Mouse (Mus musculus) brain, embryonic 14.5 days (tissue): Measurements from ENCODE around the gene Olfr366. TPM values are rescaled to one million over a fixed set of nuclear protein-coding genes. Genes with fewer than 3 reads are reported as not detected.
"Not testable (repeated sequence)": the region's sequence is repeated elsewhere in the genome, so short reads cannot be mapped to it uniquely, and the experiment has no call there.

Experiments used
- DNase-seq: peaks from one replicate; pipeline ENCODE4 v3.0.0-alpha.2; 2011; ENCODE audit warnings: low read depth
- CTCF ChIP-seq: fragments of 200-500 bp; IDR thresholded peaks from 2 replicates; pipeline ENCODE4 v1.5.1; 2012; ENCODE audit warnings: inconsistent platforms, mild to moderate bottlenecking, moderate library complexity, borderline replicate concordance; ENCODE audit not compliant: insufficient read depth, insufficient read length; ENCODE audit errors: extremely low read depth
- POLR2A ChIP-seq: fragments of 200-500 bp; IDR thresholded peaks from 2 replicates; pipeline ENCODE4 v1.6.1; 2012; ENCODE audit warnings: mild to moderate bottlenecking, inconsistent platforms, borderline replicate concordance; ENCODE audit not compliant: poor library complexity, insufficient read depth, insufficient read length, severe bottlenecking; ENCODE audit errors: extremely low read depth
- polyA plus RNA-seq: library from polyadenylated mRNA; depleted of rRNA; stranded (reverse); fragments of >200 nt; gene quantifications from 2 replicates; pipeline ENCODE4 v1.2.3, GENCODE M21; 2012; rRNA removed

Olfr366 gene
- polyA plus RNA-seq: not detected in 2 replicates

DNA sequence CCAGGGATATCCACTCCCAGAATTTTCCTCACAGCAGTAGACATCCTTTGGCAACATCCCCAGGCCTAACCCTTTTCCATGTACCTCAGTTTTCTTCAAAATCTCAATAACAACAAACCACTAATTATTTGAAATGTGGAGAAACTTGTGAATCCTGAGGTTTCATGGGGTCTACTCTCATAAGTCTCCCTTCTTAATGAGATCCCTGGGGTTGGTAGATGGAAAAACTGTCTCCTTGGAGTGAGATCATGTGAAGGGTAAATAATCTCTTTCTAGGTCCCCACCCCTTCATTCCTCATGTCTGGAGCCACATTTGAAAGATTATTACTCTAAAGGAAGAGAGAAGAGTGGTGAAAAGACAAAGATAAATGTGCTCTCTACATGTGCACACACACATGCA lies at the start of gene Olfr366:
TSS of gene Olfr366 (plus strand) at position 301 of the 400 bp plus-strand sequence.
- TF ChIP-seq POLR2A: no peak
- no peak for TF ChIP-seq CTCF
- no peak for DNase-seq

GRCm38 (mm10) chr2:37187898-37188297 lies 23.5 kb upstream of the Olfr366 start, which contains the start of gene Olfr365:
Olfr365 (plus strand) TSS chr2:37188198.
- TF ChIP-seq CTCF: no peak
- no peak for TF ChIP-seq POLR2A
- no peak for DNase-seq

DNA sequence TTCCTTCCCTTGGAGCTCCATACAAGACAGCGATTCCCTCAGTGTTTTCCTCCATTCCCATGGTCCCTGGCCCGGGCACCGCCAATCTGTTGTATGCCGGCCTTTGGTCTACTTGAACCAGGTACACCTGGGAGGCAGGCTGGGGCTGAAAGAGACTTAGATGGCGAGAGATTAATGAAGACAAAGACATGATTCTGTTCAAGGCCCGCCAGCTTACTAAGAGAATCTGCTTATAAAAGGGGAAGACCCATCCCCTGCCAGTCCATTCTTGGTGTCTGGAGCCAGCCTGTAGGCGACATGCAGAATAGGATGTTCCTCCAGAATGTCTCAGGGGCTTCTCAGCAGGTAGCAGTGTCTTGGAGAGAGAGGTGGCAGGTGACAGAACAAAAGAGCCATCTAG lies 50.4 kb downstream of the Olfr366 start:
- not testable (repeated sequence) for DNase-seq

Other genes starting within 250 kb of the Olfr366 start
- gene Olfr357, start 217.7 kb upstream of the Olfr366 start, polyA plus RNA-seq: not detected in 2 replicates
- not detected in 2 replicates for gene Olfr358, start 202.2 kb upstream of the Olfr366 start, polyA plus RNA-seq
- gene Olfr360, start 145.8 kb upstream of the Olfr366 start, polyA plus RNA-seq: not detected in 2 replicates
- gene Olfr361, start 122.3 kb upstream of the Olfr366 start, polyA plus RNA-seq: not detected in 2 replicates
- gene Olfr362, start 93.7 kb upstream of the Olfr366 start, polyA plus RNA-seq: not detected in 2 replicates
- not detected in 2 replicates for gene Olfr364-ps1, start 72.3 kb upstream of the Olfr366 start, polyA plus RNA-seq
- gene Olfr365, start 23.4 kb upstream of the Olfr366 start, polyA plus RNA-seq: not detected in 2 replicates
- gene Olfr368, start 114.9 kb downstream of the Olfr366 start, polyA plus RNA-seq: not detected in 2 replicates
- 47.8 and 48.1 TPM in 2 replicates for gene Pdcl, start 147.8 kb downstream of the Olfr366 start, polyA plus RNA-seq
- 29.3 and 37.8 TPM in 2 replicates for gene Rc3h2, start 211.3 kb downstream of the Olfr366 start, polyA plus RNA-seq
- 9.7 and 11.9 TPM in 2 replicates for gene Zbtb26, start 231.6 kb downstream of the Olfr366 start, polyA plus RNA-seq
- gene Zbtb6, start 231.6 kb downstream of the Olfr366 start, polyA plus RNA-seq: 15.8 and 17.7 TPM in 2 replicates
- gene Rabgap1, start 231.7 kb downstream of the Olfr366 start, polyA plus RNA-seq: 47.0 and 55.1 TPM in 2 replicates